Mouse (Mus musculus): ENCODE data around the gene Lpin1. TPM values are rescaled to one million over a fixed set of nuclear protein-coding genes. Genes with fewer than 3 reads are reported as not detected.

Gene Lpin1
- 8.1 and 9.3 TPM in 2 replicates for polyA plus RNA-seq (2015; fragmentation: Nextera tagmentation; extraction: Ambion mirVana)

DNA sequence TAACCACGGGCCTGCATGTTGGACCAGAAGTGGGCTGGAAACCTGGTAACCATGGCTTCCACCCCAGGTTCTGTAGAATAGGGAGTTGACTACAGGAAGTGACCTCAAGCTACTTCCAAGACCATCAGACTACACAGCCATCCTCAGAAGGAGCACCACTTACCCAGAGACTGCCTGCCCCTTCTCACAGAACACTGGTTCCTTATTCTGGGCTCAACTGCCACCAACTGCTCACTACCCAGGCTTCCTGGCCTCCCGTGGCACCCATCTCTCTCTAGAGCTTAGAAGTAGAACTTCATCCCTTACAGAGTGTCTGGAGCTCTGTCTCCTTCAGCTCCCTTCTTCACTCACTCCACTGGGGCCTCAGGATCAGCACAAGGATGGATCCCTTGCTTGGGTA lies at the start of gene Lpin1:
Gene Lpin1, minus strand, starts transcription at position 31 of the 400 bp plus-strand sequence.
- Histone ChIP-seq H3K9ac (ENCODE audit: low read length) (no peak within 1 kb of the TSS), H3K9me3 (ENCODE audit: control insufficient read depth, low read length) (no peaks in the 10 kb centered on the region), H3K4me3 (ENCODE audit: low read length) (no peak within 1 kb of the TSS), H3K4me1 (replicated peaks; ENCODE audit: control insufficient read depth, insufficient read depth, low read length) (no peaks in the 10 kb centered on the region), H3K27me3 (ENCODE audit: control insufficient read depth, insufficient read depth, low read depth, low read length) (no peaks in the 10 kb centered on the region), H3K36me3 (ENCODE audit: control insufficient read depth, insufficient read depth, low read length) (no peaks in the 10 kb centered on the region), H3K27ac (ENCODE audit: low read length) (no peak within 1 kb of the TSS), H3K4me2 (ENCODE audit: low read depth, low read length) (no peak within 1 kb of the TSS)
- ATAC-seq (ENCODE audit: low read depth), result no peak
- WGBS, result 71% methylated on average over 2 of the region's 2 CpGs

DNA sequence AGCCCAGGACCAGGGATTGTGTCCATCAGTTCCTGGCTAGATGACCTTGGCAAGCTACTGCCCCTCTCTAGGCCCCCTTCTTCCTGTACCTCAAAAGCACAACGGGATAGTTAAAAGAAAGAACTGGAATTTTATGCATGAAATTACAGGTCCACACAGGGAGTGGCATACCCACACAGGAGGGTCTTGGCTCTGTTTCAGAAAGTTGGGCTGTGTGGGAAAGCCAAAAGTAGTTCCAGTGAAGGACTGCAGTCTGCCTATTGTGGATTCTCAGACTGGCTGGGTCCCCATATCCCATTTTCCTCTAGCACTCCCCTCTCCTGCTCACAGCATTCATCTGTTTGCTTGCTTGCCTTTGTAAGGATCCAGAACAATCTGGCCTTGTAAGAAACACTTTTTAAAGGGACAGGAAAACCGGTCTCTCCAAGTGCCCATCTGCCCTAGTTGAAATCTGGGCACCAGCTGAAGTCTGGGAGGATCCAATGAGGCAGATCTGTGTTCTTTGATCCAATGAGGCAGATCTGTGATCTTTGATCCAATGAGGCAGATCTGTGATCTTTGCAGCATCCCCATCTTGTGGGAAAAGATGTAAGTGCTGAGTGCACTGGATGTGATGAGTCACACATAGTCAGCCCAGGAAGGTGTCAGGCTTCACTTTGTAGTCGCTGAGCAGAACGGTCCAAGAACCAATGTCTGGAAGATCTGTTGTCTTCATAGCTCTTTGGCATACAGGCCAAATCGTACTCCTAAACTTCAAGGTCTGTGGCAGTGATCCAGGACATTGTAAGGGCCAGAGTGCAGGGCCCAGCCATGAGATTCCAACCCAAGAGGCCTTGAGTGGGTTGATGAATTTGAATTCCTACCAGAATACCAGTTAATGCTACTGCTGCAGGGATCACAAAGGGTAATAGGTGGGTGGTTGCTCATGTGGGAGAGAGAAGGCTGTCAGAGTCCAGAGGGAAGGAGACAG lies 46.4 kb upstream of the Lpin1 start:
- 60% methylated on average over 5 of the region's 5 CpGs for WGBS

DNA sequence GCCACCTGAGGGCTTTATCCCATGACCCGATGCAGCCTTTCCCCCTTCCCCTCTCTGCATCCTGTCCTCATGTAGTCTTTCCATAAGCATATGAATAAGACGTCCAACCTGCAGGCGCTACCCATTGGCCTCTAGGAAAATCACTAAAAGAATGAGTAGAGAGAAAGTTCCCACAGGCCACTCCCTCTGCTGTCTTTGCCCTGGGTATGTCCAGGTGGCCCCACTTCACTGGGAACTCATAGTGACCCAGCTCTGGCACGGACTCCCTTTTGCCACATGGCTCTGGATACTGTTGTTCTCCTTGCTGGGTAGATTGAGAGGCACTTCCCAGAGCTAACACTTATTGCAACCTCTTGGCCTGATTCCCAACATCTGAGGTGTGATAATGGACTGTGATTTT lies 44.8 kb upstream of the Lpin1 start:
- ATAC-seq (ENCODE audit: low read depth), result no peak
- Histone ChIP-seq H3K4me1 (replicated peaks; ENCODE audit: control insufficient read depth, insufficient read depth, low read length) (peaks cover 4% of the 10 kb centered on the region), H3K9ac (ENCODE audit: low read length) (no peak overlapping the region), H3K36me3 (ENCODE audit: control insufficient read depth, insufficient read depth, low read length) (no peaks in the 10 kb centered on the region), H3K4me2 (ENCODE audit: low read depth, low read length) (no peak overlapping the region), H3K4me3 (ENCODE audit: low read length) (no peak overlapping the region), H3K9me3 (ENCODE audit: control insufficient read depth, low read length) (no peaks in the 10 kb centered on the region), H3K27me3 (ENCODE audit: control insufficient read depth, insufficient read depth, low read depth, low read length) (peaks cover 18% of the 10 kb centered on the region), H3K27ac (ENCODE audit: low read length) (no peak overlapping the region)
- WGBS, result 74% methylated on average over 4 of the region's 4 CpGs

More for the DNA sequence above, 46.4 kb upstream of the Lpin1 start:
- Histone ChIP-seq H3K9me3 (ENCODE audit: control insufficient read depth, low read length) (no peaks in the 10 kb centered on the region), H3K27me3 (ENCODE audit: control insufficient read depth, insufficient read depth, low read depth, low read length) (peaks cover 18% of the 10 kb centered on the region), H3K4me3 (ENCODE audit: low read length) (no peak overlapping the region), H3K9ac (ENCODE audit: low read length) (no peak overlapping the region), H3K4me2 (ENCODE audit: low read depth, low read length) (no peak overlapping the region), H3K4me1 (replicated peaks; ENCODE audit: control insufficient read depth, insufficient read depth, low read length) (peaks cover 4% of the 10 kb centered on the region), H3K36me3 (ENCODE audit: control insufficient read depth, insufficient read depth, low read length) (no peaks in the 10 kb centered on the region), H3K27ac (ENCODE audit: low read length) (no peak overlapping the region)
- no peak for ATAC-seq (ENCODE audit: low read depth)

DNA sequence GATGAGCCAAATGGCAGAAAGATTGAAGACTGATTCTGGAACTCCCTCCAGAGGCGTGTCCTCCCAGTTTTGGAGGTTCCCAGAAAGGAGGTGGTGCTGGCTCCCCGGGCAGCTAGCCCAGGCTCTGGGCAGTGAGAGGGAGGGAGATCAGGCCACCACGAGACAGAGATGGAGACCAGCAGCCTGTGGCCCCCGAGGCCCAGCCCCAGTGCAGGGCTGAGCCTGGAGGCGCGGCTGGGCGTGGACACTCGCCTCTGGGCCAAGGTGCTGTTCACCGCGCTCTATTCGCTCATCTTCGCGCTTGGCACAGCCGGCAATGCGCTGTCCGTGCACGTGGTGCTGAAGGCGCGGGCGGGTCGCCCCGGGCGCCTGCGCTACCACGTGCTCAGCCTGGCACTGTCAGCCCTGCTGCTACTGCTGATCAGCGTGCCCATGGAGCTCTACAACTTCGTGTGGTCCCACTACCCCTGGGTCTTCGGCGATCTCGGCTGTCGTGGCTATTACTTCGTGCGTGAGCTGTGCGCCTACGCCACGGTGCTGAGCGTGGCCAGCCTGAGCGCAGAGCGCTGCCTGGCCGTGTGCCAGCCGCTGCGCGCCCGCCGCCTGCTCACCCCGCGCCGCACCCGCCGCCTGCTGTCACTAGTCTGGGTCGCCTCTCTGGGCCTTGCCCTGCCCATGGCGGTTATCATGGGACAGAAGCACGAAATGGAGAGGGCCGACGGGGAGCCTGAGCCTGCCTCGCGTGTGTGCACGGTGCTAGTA lies 42.7 kb upstream of the Lpin1 start, which contains the start of gene Ntsr2:
Gene Ntsr2, plus strand, starts transcription at position 51 of the 762 bp plus-strand sequence.
- Histone ChIP-seq H3K27ac (ENCODE audit: low read length) (no peak within 1 kb of the TSS), H3K9me3 (ENCODE audit: control insufficient read depth, low read length) (no peaks in the 10 kb centered on the region), H3K36me3 (ENCODE audit: control insufficient read depth, insufficient read depth, low read length) (no peaks in the 10 kb centered on the region), H3K4me2 (ENCODE audit: low read depth, low read length) (peak within 1 kb of the TSS; percentile 54), H3K27me3 (ENCODE audit: control insufficient read depth, insufficient read depth, low read depth, low read length) (peaks cover 18% of the 10 kb centered on the region), H3K4me3 (ENCODE audit: low read length) (peak within 1 kb of the TSS; percentile 36), H3K4me1 (replicated peaks; ENCODE audit: control insufficient read depth, insufficient read depth, low read length) (peaks cover 4% of the 10 kb centered on the region), H3K9ac (ENCODE audit: low read length) (no peak within 1 kb of the TSS)
- 5% methylated on average over 58 of the region's 58 CpGs for WGBS
- ATAC-seq (ENCODE audit: low read depth), result peak; percentile 93

DNA sequence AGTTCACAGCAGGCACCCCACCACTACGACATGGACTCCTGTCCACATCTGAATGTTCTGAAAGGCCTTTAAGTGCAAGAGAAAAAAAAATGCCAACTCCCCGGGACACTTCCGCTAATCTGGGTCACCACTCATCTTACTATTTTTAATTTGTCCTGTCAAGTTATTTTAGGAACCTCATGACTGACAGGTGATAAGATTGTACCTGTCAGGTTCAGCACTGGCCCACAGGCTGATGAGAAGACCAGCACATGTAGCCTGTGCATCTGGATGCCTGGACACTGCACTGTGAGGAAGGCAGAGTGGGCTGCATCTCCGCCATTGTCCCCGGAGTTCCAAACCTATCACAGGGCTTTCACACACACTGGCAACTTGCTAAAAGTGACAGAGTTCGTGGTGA lies 39.1 kb upstream of the Lpin1 start:
- Histone ChIP-seq H3K27ac (ENCODE audit: low read length) (no peak overlapping the region), H3K4me2 (ENCODE audit: low read depth, low read length) (no peak overlapping the region), H3K4me3 (ENCODE audit: low read length) (no peak overlapping the region), H3K4me1 (replicated peaks; ENCODE audit: control insufficient read depth, insufficient read depth, low read length) (peaks cover 4% of the 10 kb centered on the region), H3K27me3 (ENCODE audit: control insufficient read depth, insufficient read depth, low read depth, low read length) (peaks cover 12% of the 10 kb centered on the region), H3K36me3 (ENCODE audit: control insufficient read depth, insufficient read depth, low read length) (no peaks in the 10 kb centered on the region), H3K9ac (ENCODE audit: low read length) (no peak overlapping the region), H3K9me3 (ENCODE audit: control insufficient read depth, low read length) (no peaks in the 10 kb centered on the region)
- no peak for ATAC-seq (ENCODE audit: low read depth)
- 76% methylated on average over 6 of the region's 6 CpGs for WGBS

DNA sequence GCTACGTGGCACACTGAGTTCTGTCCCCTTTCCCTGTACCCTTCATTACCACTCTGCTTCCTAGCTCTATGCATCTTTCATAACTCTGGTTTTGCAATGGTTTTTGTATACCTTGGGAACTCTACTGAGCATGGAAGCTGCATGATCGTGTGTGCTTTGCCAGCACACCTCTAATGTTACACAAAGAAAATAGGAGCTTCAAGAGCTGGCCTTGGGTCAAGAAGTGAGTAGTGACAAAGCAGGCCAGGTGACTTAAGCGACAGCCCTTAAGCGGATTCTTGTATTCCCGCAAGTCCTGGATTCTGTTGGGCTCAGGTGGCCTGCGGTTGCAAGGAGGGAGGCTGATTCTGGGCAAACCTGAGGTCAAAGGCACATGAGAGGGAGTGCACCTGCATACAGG lies 37.5 kb upstream of the Lpin1 start:
- Histone ChIP-seq H3K9ac (ENCODE audit: low read length) (no peak overlapping the region), H3K27ac (ENCODE audit: low read length) (no peak overlapping the region), H3K27me3 (ENCODE audit: control insufficient read depth, insufficient read depth, low read depth, low read length) (no peaks in the 10 kb centered on the region), H3K9me3 (ENCODE audit: control insufficient read depth, low read length) (no peaks in the 10 kb centered on the region), H3K4me2 (ENCODE audit: low read depth, low read length) (no peak overlapping the region), H3K4me3 (ENCODE audit: low read length) (no peak overlapping the region), H3K4me1 (replicated peaks; ENCODE audit: control insufficient read depth, insufficient read depth, low read length) (no peaks in the 10 kb centered on the region), H3K36me3 (ENCODE audit: control insufficient read depth, insufficient read depth, low read length) (no peaks in the 10 kb centered on the region)
- ATAC-seq (ENCODE audit: low read depth), result no peak
- WGBS, result 72% methylated on average over 6 of the region's 6 CpGs

DNA sequence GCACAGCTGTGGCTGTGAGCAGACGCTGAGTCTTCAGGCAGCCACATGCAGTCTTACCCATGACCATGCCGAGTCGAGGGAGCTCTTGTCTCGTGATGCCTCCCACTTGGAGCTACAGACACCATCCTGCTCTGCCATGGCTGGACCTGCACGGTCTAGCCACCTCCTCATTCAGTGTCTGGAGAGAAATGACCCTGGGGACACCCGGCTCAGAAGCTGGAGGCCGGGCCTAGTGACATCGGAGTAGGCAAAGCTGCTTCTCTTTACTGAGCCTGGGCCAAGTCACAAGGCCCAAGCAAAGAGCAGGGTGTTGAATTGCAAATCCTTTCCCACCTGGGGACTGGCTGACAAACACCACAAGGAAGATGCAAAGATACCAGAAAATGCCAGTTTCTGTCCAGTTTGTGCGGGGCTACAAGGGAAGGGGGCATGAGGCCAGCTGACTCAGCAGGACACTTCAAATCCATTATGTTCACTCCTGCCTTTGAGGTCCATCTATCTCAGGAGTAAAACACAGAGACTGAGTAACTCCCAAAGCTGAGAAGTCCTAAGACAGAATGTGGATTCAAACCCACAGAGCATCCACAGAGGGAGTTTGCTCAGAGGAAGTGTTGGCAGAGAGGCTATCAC lies 36.1 kb upstream of the Lpin1 start:
- no peak overlapping the region for H3K9ac ChIP-seq (ENCODE audit: low read length)
- H3K4me3 ChIP-seq (ENCODE audit: low read length), result no peak overlapping the region
- no peaks in the 10 kb centered on the region for H3K27me3 ChIP-seq (ENCODE audit: control insufficient read depth, insufficient read depth, low read depth, low read length)
- no peaks in the 10 kb centered on the region for H3K36me3 ChIP-seq (ENCODE audit: control insufficient read depth, insufficient read depth, low read length)
- WGBS, result 43% methylated on average over 9 of the region's 9 CpGs
- no peak for ATAC-seq (ENCODE audit: low read depth)
- H3K9me3 ChIP-seq (ENCODE audit: control insufficient read depth, low read length), result no peaks in the 10 kb centered on the region
- H3K27ac ChIP-seq (ENCODE audit: low read length), result no peak overlapping the region
- no peak overlapping the region for H3K4me2 ChIP-seq (ENCODE audit: low read depth, low read length)
- no peaks in the 10 kb centered on the region for H3K4me1 ChIP-seq (replicated peaks; ENCODE audit: control insufficient read depth, insufficient read depth, low read length)

DNA sequence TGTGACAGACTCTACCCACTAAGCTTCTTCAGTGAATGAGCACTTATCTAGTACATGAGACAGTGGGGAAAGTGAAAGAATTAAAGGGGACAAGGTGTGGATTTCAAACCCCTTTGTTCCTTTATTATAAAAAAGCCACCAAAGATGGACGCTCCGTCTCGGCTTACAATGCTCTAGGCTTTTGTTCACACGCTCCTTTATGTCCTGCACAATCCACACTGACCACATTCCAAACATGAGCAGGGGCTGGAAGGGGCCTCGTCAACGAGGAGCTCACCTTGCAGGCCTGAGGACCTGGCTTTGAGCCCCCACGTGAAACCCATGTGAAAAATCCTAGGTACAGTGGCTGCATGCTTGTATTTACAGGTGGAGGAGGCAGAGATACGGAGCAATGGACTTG lies 33.9 kb upstream of the Lpin1 start:
- no peaks in the 10 kb centered on the region for H3K4me1 ChIP-seq (replicated peaks; ENCODE audit: control insufficient read depth, insufficient read depth, low read length)
- no peaks in the 10 kb centered on the region for H3K27me3 ChIP-seq (ENCODE audit: control insufficient read depth, insufficient read depth, low read depth, low read length)
- H3K4me2 ChIP-seq (ENCODE audit: low read depth, low read length), result no peak overlapping the region
- ATAC-seq (ENCODE audit: low read depth), result no peak
- H3K4me3 ChIP-seq (ENCODE audit: low read length), result no peak overlapping the region
- no peaks in the 10 kb centered on the region for H3K36me3 ChIP-seq (ENCODE audit: control insufficient read depth, insufficient read depth, low read length)
- no peak overlapping the region for H3K9ac ChIP-seq (ENCODE audit: low read length)
- no peak overlapping the region for H3K27ac ChIP-seq (ENCODE audit: low read length)
- WGBS, result 62% methylated on average over 8 of the region's 8 CpGs
- H3K9me3 ChIP-seq (ENCODE audit: control insufficient read depth, low read length), result no peaks in the 10 kb centered on the region

All from lung, embryonic 16.5 days (tissue).